Mouse (Mus musculus) megakaryocyte, embryonic 14.5 days (primary cell): ENCODE results near the gene Map2. TPM values are rescaled to one million over a fixed set of nuclear protein-coding genes. Genes with fewer than 3 reads are reported as not detected.

Source experiments
- H3K27me3 ChIP-seq: replicated peaks from 2 replicates; pipeline ENCODE3; 2012; ENCODE audit warnings: inconsistent platforms
- H3K36me3 ChIP-seq: replicated peaks from 2 replicates; pipeline ENCODE3; 2012; ENCODE audit warnings: low read length, inconsistent platforms, mixed read lengths
- H3K4me1 ChIP-seq: 2 replicates; pipeline ENCODE4 v1.6.1; 2012; ENCODE audit warnings: inconsistent platforms
- H3K4me3 ChIP-seq: replicated peaks from 2 replicates; pipeline ENCODE3; 2012; ENCODE audit warnings: moderate library complexity, mild to moderate bottlenecking, inconsistent platforms
- H3K9me3 ChIP-seq: 2 replicates; pipeline ENCODE4 v1.6.1; 2012; ENCODE audit warnings: inconsistent platforms
- FLI1 ChIP-seq: IDR thresholded peaks from 2 replicates; pipeline ENCODE4 v1.6.1; 2012; ENCODE audit warnings: low read length, inconsistent platforms, mixed read lengths
- GATA1 ChIP-seq: IDR thresholded peaks from 3 replicates; pipeline ENCODE4 v1.6.1; 2012; ENCODE audit warnings: mixed read lengths, low read length, inconsistent platforms, borderline replicate concordance
- polyA plus RNA-seq: library from polyadenylated mRNA; stranded (reverse); fragments of >175 nt; gene quantifications from 2 replicates; pipeline ENCODE4 v1.2.3, GENCODE M21; 2012; ENCODE audit warnings: low replicate concordance; ENCODE audit not compliant: insufficient read depth

Gene Map2
- polyA plus RNA-seq, 1 experiment: not detected

- Histone ChIP-seq H3K27me3 (no peaks in the 10 kb centered on the region), H3K36me3 (no peaks in the 10 kb centered on the region), H3K4me1 (no peaks in the 10 kb centered on the region), H3K9me3 (no peaks in the 10 kb centered on the region), H3K4me3 (no peak overlapping the region)
- TF ChIP-seq FLI1: no peak
- no peak for TF ChIP-seq GATA1
Observed at GRCm38 (mm10) chr1:66371371-66371770, 196.3 kb downstream of the Map2 start.

GRCm38 (mm10) chr1:66386321-66386720, 211.2 kb downstream of the Map2 start:
- Histone ChIP-seq H3K36me3 (no peaks in the 10 kb centered on the region), H3K4me3 (no peak overlapping the region), H3K27me3 (no peaks in the 10 kb centered on the region), H3K4me1 (no peaks in the 10 kb centered on the region), H3K9me3 (no peaks in the 10 kb centered on the region)
- TF ChIP-seq FLI1 (no peak), GATA1 (no peak)

- TF ChIP-seq GATA1: no peak
- no peak for TF ChIP-seq FLI1
- no peaks in the 10 kb centered on the region for H3K4me1 ChIP-seq
- H3K9me3 ChIP-seq: no peaks in the 10 kb centered on the region
- H3K36me3 ChIP-seq: no peaks in the 10 kb centered on the region
- H3K4me3 ChIP-seq: no peak overlapping the region
- no peaks in the 10 kb centered on the region for H3K27me3 ChIP-seq
Observed at GRCm38 (mm10) chr1:66386751-66387452, 211.8 kb downstream of the Map2 start.

- no peaks in the 10 kb centered on the region for H3K36me3 ChIP-seq
- H3K4me3 ChIP-seq: no peak overlapping the region
- no peaks in the 10 kb centered on the region for H3K27me3 ChIP-seq
- TF ChIP-seq GATA1 (no peak), FLI1 (no peak)
- no peaks in the 10 kb centered on the region for H3K9me3 ChIP-seq
- no peaks in the 10 kb centered on the region for H3K4me1 ChIP-seq
Observed at GRCm38 (mm10) chr1:66388561-66388960, 213.5 kb downstream of the Map2 start.

GRCm38 (mm10) chr1:66394944-66395637, 220.0 kb downstream of the Map2 start:
- H3K4me1 ChIP-seq: no peaks in the 10 kb centered on the region
- H3K4me3 ChIP-seq: no peak overlapping the region
- H3K9me3 ChIP-seq: no peaks in the 10 kb centered on the region
- TF ChIP-seq FLI1 (no peak), GATA1 (no peak)
- no peaks in the 10 kb centered on the region for H3K36me3 ChIP-seq
- H3K27me3 ChIP-seq: no peaks in the 10 kb centered on the region

GRCm38 (mm10) chr1:66395826-66396225, 220.8 kb downstream of the Map2 start:
- Histone ChIP-seq H3K4me3 (no peak overlapping the region), H3K9me3 (no peaks in the 10 kb centered on the region), H3K4me1 (no peaks in the 10 kb centered on the region), H3K27me3 (no peaks in the 10 kb centered on the region), H3K36me3 (no peaks in the 10 kb centered on the region)
- TF ChIP-seq FLI1 (no peak), GATA1 (no peak)

- no peaks in the 10 kb centered on the region for H3K27me3 ChIP-seq
- TF ChIP-seq GATA1: no peak
- TF ChIP-seq FLI1: no peak
- H3K4me1 ChIP-seq: no peaks in the 10 kb centered on the region
- no peak overlapping the region for H3K4me3 ChIP-seq
- 0 out of 2 replicates have a peak, but pooled peaks cover 2% of the 10 kb centered on the region for H3K9me3 ChIP-seq
- H3K36me3 ChIP-seq: no peaks in the 10 kb centered on the region
Observed at GRCm38 (mm10) chr1:66401902-66402301, 226.8 kb downstream of the Map2 start.

- Histone ChIP-seq H3K4me3 (peak overlapping the region; percentile 65), H3K36me3 (no peaks in the 10 kb centered on the region), H3K27me3 (no peaks in the 10 kb centered on the region), H3K9me3 (peaks cover 12% of the 10 kb centered on the region), H3K4me1 (no peaks in the 10 kb centered on the region)
- TF ChIP-seq GATA1: no peak
- TF ChIP-seq FLI1: no peak
Observed at GRCm38 (mm10) chr1:66407270-66407967, 232.3 kb downstream of the Map2 start.

GRCm38 (mm10) chr1:66418360-66418759, 243.3 kb downstream of the Map2 start:
- TF ChIP-seq GATA1: no peak
- H3K4me3 ChIP-seq: no peak overlapping the region
- no peaks in the 10 kb centered on the region for H3K4me1 ChIP-seq
- no peaks in the 10 kb centered on the region for H3K36me3 ChIP-seq
- H3K9me3 ChIP-seq: peaks cover 23% of the 10 kb centered on the region
- no peaks in the 10 kb centered on the region for H3K27me3 ChIP-seq

GRCm38 (mm10) chr1:66426073-66426472, 251.0 kb downstream of the Map2 start:
- no peaks in the 10 kb centered on the region for H3K4me1 ChIP-seq
- H3K36me3 ChIP-seq: no peaks in the 10 kb centered on the region
- TF ChIP-seq GATA1: no peak
- no peak for TF ChIP-seq FLI1
- H3K9me3 ChIP-seq: peaks cover 5% of the 10 kb centered on the region; the same call in 1 of the 2 replicates
- H3K27me3 ChIP-seq: no peaks in the 10 kb centered on the region
- H3K4me3 ChIP-seq: no peak overlapping the region
